Mouse (Mus musculus): ENCODE data around the gene Ralgps1. TPM values are rescaled to one million over a fixed set of nuclear protein-coding genes. Genes with fewer than 3 reads are reported as not detected.

Gene Ralgps1
- total RNA-seq, 4 experiments from 2014 or later, result 57.9 to 79.2 (median 69.1) TPM

DNA sequence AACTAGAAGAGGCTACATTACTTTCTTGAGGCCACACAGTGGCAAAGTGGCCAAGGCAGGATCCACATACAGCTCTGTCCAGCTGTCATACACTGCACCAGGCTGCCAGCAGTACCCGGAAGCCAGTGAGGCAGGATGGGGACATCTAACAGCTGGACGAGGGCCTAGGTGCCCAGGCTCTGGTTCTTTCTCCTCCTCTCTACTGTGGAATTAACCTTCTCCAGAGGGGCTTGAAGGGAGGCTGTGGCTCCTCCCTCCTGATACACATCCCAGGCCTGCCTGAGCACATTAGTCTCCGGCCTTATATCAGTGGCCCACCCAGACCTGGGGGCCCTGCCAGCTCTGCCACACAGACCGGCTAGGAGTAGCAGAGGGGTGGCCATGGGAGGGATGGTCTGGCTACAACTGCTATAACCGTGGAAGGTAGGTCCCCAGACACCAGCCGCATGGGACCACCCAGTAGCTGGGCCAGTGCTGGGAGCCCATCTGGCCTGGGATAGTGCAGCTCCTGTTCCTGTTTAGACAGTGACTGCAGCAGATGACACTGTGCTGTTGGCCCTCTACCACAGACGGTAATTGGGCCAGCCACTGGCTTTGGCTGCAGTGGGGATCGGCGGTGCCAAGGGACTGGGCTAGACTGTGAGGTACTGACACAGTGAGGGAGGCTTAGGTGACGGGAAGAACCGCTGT, 192.9 kb downstream of the Ralgps1 start:
- DNase-seq (ENCODE audit: low spot score in 2 of 2), result no peak

DNA sequence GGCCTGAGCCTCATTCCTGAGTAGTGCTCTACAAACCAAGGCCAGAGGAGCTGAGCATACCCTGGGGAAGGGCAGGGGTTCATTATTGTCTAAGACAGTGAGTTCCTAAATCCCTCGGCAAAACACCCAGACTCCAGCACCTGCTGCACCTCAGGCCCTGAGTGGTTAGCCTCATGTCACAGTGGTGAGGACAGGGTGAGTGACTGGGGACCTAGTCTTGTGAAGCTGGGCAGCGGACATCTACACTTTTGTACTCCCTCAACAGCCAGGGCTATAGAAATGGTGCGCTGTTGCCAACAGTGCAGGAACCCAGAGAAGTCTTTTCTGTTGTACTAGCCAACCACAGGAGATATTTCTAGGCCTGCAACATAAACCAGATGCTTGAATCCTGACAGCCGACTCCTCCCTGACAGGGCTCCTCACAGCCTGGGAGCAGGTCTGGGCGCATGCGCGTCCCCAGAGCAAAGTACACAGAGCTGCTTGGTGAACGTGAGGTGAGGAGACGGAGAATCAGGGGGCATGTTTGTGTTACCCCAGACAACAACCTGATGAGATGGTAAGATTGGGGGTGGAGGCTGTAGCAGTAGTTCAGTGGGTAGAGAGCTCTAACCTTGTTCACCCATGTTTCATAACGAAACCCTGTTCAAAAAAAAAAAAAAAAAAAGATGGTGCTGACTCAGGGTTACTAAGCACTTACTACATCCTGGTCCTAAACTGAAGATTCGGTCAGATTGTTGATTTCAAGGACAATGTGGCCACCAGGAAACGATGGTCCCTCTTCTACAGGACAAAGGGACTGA, 193.6 kb downstream of the Ralgps1 start:
- DNase-seq (ENCODE audit: low spot score in 2 of 2), result no peak

GRCm38 (mm10) chr2:33176921-33177320, 194.4 kb downstream of the Ralgps1 start:
- no peak for DNase-seq (ENCODE audit: low spot score in 2 of 2)

DNA sequence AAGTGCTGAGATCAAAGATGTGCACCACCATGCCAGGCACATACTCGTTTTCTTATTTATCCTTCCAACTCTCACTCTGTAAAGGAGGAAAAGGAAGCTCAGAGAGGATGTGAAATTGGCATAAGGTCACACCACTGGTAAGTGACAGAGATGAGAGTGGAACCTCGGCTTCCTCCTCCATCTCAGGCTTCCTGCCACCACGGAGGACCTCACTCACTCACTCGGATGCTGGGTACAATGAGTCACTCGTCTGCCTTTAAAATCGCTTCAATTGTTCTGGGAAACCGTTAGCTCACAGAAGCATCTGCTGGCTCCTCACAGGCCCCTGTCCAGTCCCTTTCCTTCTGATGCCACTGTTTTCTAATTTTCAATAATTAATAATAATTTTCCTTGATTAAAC, 194.8 kb downstream of the Ralgps1 start:
- DNase-seq (ENCODE audit: low spot score in 2 of 2), result no peak

- DNase-seq (ENCODE audit: low spot score in 2 of 2), result no peak
Measured at GRCm38 (mm10) chr2:33173686-33174085, 197.6 kb downstream of the Ralgps1 start.

DNA sequence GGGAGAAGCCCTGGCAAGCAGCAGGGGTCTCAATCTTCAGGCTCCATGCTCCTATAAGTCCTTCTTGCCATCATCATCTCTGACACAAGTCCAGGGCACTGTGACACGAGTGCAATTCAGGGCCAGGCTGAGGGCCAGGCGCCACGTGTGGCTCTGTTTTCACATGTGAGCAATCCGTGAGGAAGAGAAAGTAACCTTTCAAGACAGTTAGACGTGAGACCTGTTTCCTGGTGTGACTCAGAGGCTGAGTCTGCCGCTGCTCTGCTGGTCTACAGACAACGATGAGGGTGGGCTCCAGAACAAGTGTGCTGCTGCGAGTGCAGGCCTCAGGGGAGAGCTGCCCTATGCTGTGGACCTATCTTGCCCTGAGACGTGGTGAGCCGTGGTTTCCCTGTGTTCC, 198.2 kb downstream of the Ralgps1 start:
- no peak for DNase-seq (ENCODE audit: low spot score in 2 of 2)

GRCm38 (mm10) chr2:33170777-33171565, 200.3 kb downstream of the Ralgps1 start:
- no peak for DNase-seq (ENCODE audit: low spot score in 2 of 2)

DNA sequence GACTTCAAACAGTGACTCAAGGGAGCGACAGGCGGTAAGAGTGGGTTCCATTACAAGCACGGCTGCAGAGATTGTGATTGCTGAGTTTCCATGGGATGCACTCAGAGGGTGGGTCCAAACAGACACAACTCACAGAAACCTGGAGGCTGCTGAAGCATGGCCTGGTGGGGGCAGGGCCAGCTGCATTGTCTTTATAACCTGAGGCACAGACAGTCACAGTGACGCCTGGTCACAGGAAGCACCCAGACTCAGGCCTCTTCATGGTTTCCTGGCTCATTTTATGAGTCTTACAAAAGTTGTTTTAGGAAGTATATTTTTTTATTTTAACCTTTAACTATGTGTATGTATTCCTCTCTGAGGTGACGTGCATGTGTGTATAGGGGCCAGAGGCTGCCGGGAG, 201.8 kb downstream of the Ralgps1 start:
- DNase-seq (ENCODE audit: low spot score in 2 of 2), result no peak

DNA sequence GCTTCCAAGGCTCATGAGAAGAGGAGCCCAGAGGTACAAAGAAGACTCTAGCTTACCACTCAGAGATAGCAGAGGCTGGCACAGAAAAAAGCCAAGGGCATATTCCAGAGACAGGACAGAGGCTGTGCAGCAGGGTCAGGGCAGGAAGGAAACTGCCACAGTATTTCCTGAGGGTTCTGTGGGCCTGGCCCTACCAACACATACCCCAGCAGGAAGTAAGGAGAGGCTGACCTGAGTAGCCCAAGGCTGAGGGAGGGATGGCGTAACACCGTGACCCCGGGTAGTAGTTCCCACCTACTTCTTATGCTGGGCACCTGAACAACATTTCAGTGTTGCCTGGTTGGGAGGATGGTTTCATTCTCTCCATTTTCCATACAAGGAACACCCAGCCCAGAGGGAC, 204.2 kb downstream of the Ralgps1 start:
- no peak for DNase-seq (ENCODE audit: low spot score in 2 of 2)

- DNase-seq (ENCODE audit: low spot score in 2 of 2), result no peak
Measured at GRCm38 (mm10) chr2:33165710-33166374, 205.4 kb downstream of the Ralgps1 start.

DNA sequence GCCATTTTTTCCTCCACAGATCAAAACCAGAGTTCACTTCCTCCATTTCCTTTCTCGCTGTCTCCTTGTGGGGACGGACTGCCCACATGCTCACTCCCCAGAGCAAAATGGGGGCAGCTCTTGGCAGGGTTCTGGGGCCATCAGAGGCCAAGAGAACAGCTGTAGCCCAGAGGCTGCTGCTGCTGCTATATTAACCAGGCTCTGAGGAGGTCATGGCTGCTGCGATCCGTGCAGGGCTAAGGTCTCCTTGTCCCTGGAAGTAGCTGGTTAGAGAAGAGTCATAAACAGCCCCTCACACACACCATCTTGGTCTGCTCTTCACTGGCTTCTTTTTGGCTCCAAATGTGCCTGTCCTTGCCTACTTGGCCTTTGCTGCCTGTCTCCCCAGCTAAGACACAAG, 206.1 kb downstream of the Ralgps1 start:
- DNase-seq (ENCODE audit: low spot score in 2 of 2), result no peak

- DNase-seq (ENCODE audit: low spot score in 2 of 2), result no peak
Measured at GRCm38 (mm10) chr2:33164646-33165045, 206.6 kb downstream of the Ralgps1 start.

- DNase-seq (ENCODE audit: low spot score in 2 of 2), result no peak
Measured at GRCm38 (mm10) chr2:33162126-33162525, 209.2 kb downstream of the Ralgps1 start.

DNA sequence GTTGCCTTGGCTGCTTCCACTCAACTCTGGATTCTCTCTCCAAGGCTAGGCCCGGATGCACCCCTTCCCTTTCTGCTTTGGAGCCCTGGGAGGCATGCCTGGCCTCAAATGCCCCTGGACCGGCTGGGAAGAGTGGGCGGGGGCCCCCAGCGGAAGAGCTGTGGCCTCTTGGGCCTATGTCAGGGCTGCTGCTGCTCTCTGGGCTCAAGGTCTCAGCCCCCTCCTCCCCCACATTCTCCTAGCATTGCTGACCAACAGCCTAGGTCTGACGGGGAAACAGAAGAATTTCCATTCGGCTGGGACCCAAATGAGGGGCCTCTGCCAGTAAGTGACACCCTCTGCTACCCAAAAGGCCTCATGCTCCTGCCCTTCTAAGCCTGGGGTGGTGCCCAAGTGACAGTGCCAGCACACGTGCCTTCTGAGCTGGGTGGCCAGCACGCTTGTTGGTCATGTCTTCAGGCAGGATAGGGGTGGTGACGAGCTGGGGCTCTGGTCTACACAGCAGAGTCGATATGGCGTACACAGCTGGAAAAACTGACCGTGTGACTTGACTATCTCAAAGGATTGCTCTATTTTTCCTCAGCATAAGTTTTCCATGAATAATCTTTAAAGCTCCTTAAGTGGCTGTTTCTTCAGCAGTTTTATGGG, 210.8 kb downstream of the Ralgps1 start:
- DNase-seq (ENCODE audit: low spot score in 2 of 2), result no peak

GRCm38 (mm10) chr2:33159593-33159992, 211.7 kb downstream of the Ralgps1 start:
- DNase-seq (ENCODE audit: low spot score in 2 of 2), result no peak

GRCm38 (mm10) chr2:33158895-33159294, 212.4 kb downstream of the Ralgps1 start:
- no peak for DNase-seq (ENCODE audit: low spot score in 2 of 2)

DNA sequence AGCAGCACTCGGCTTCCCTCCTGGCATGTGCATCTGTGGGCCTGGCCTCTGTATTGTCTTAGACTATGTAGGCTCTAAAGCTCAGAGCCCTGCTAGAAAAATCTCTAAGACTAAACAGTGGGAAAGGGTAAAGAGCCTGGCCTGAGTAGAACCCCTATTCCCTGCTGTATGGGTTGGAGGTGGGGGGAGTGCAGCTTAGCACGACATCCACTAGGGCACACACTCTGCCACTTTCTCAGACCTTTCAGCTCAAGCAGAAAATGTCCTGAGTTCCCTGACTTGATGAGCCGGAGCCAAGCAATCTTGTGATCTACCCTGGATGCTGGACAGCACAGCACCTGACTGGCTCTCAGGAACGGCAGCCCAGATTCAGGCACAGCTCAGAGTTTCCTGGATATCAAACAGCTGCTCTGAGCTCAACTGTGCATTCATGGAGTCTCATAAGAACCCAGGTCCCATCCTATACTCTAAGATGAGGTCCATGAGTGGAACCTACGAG, 215.0 kb downstream of the Ralgps1 start:
- no peak for DNase-seq (ENCODE audit: low spot score in 2 of 2)

DNA sequence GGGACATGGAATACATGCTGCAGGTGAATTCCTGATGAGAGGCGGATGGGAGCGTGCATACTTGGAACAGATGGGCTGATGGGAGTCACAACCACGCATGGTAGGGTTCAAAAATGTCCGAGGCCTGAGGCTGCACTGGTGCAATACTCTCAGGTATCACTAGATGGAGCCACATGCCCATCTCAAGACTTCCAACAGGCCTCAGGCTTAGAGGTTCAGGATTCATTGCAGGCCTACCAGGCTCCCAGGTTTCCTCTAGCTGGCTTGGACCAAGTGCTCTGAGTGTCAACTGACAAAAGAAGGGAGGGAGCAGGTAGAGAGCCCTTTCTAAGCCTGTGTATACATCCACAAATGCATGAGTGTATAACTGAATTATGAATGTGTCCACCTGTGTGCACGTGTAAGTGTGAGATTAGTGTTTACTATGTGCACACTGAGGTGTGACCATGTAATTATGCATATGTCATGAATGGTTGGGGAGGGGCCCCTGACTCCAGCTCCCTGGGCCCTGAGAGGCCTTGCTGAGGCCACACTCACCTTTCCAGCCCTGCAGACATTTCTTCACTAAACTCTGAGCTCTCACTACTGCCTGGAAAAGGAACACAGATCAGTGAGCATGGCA, 216.4 kb downstream of the Ralgps1 start:
- peak; percentile 64 to 86 for DNase-seq (ENCODE audit: low spot score in 2 of 2)

- no peak for DNase-seq (ENCODE audit: low spot score in 2 of 2)
Measured at GRCm38 (mm10) chr2:33146994-33147393, 224.3 kb downstream of the Ralgps1 start.

GRCm38 (mm10) chr2:33143292-33143691, 228.0 kb downstream of the Ralgps1 start:
- no peak for DNase-seq (ENCODE audit: low spot score in 2 of 2)
